Mouse (Mus musculus) induced T-regulatory cell, adult 2 months (primary cell): ENCODE results near the gene Cpd.
"Not testable (repeated sequence)": the region's sequence is repeated elsewhere in the genome, so short reads cannot be mapped to it uniquely, and the experiment has no call there.

Experiments
- DNase-seq: peaks from one replicate; pipeline ENCODE4 v3.0.0-alpha.2; 2012; ENCODE audit warnings: low read depth

Gene Cpd

GRCm38 (mm10) chr11:76847354-76847753, 536 bp upstream of the Cpd start:
- peak; percentile 35 for DNase-seq

- DNase-seq, result no peak
These were observed 574 bp downstream of the Cpd start for GRCm38 (mm10) chr11:76846011-76846877.

GRCm38 (mm10) chr11:76845275-76845980, 1.4 kb downstream of the Cpd start:
- DNase-seq, result peak; percentile 92

- no peak for DNase-seq
These were observed 8.2 kb downstream of the Cpd start for GRCm38 (mm10) chr11:76838573-76838972.

- DNase-seq, result no peak
These were observed 10.5 kb downstream of the Cpd start for GRCm38 (mm10) chr11:76836317-76836716.

GRCm38 (mm10) chr11:76835868-76836267, 10.9 kb downstream of the Cpd start:
- no peak for DNase-seq

- DNase-seq, result no peak
These were observed 12.2 kb downstream of the Cpd start for GRCm38 (mm10) chr11:76834665-76835064.

GRCm38 (mm10) chr11:76824885-76825265, 21.9 kb downstream of the Cpd start:
- no peak for DNase-seq

- no peak for DNase-seq
These were observed 22.5 kb downstream of the Cpd start for GRCm38 (mm10) chr11:76824238-76824884.

GRCm38 (mm10) chr11:76823641-76824040, 23.2 kb downstream of the Cpd start:
- no peak for DNase-seq

- DNase-seq, result no peak
These were observed 25.5 kb downstream of the Cpd start for GRCm38 (mm10) chr11:76821353-76821752.

GRCm38 (mm10) chr11:76817664-76818063, 29.2 kb downstream of the Cpd start:
- peak; percentile 31 for DNase-seq

GRCm38 (mm10) chr11:76810706-76811495, 35.9 kb downstream of the Cpd start:
- DNase-seq, result no peak

- no peak for DNase-seq
These were observed 37.4 kb downstream of the Cpd start for GRCm38 (mm10) chr11:76809450-76809849.

GRCm38 (mm10) chr11:76808550-76808949, 38.3 kb downstream of the Cpd start:
- DNase-seq, result peak; percentile 14

- DNase-seq, result peak; percentile 32
These were observed 39.7 kb downstream of the Cpd start for GRCm38 (mm10) chr11:76807007-76807679.

GRCm38 (mm10) chr11:76806026-76806425, 40.8 kb downstream of the Cpd start:
- DNase-seq, result peak; percentile 20

- not testable (repeated sequence) for DNase-seq
These were observed 41.7 kb downstream of the Cpd start for GRCm38 (mm10) chr11:76805072-76805471.

GRCm38 (mm10) chr11:76803266-76803665, 43.6 kb downstream of the Cpd start:
- DNase-seq, result no peak

GRCm38 (mm10) chr11:76797236-76797635, 49.6 kb downstream of the Cpd start:
- DNase-seq, result no peak

GRCm38 (mm10) chr11:76795326-76795725, 51.5 kb downstream of the Cpd start:
- no peak for DNase-seq
